Mouse (Mus musculus) thymus, postnatal 14 days (tissue): ENCODE measurements around the gene Aes.

Experiments
- DNase-seq: peaks from one replicate; pipeline ENCODE4 v3.0.0; 2021

Aes gene

GRCm38 (mm10) chr10:81569507-81570237 is 10.4 kb downstream of the Aes start:
- DNase-seq = no peak

- DNase-seq = no peak
These were observed 11.0 kb downstream of the Aes start for GRCm38 (mm10) chr10:81570238-81570800.

GRCm38 (mm10) chr10:81570831-81571500 is 11.7 kb downstream of the Aes start:
- peak; percentile 93 for DNase-seq

GRCm38 (mm10) chr10:81571501-81571876 is 12.2 kb downstream of the Aes start:
- DNase-seq = peak; percentile 98

- DNase-seq = no peak
These were observed 12.9 kb downstream of the Aes start for GRCm38 (mm10) chr10:81572133-81572671.

- no peak for DNase-seq
These were observed 13.7 kb downstream of the Aes start for GRCm38 (mm10) chr10:81572975-81573374.

GRCm38 (mm10) chr10:81574081-81575056 is 15.1 kb downstream of the Aes start, which contains the start of gene Tle2:
Gene Tle2, plus strand, starts transcription at chr10:81574561.
- no peak for DNase-seq

- DNase-seq = peak; percentile 63
These were observed 15.9 kb downstream of the Aes start for GRCm38 (mm10) chr10:81575208-81575631.

GRCm38 (mm10) chr10:81575695-81576094 is 16.4 kb downstream of the Aes start:
- peak; percentile 68 for DNase-seq

GRCm38 (mm10) chr10:81579967-81580366 is 20.7 kb downstream of the Aes start:
- DNase-seq = no peak

- DNase-seq = no peak
These were observed 21.3 kb downstream of the Aes start for GRCm38 (mm10) chr10:81580441-81581070.

- no peak for DNase-seq
These were observed 24.1 kb downstream of the Aes start for GRCm38 (mm10) chr10:81583347-81583746.

GRCm38 (mm10) chr10:81588739-81589138 is 29.5 kb downstream of the Aes start:
- DNase-seq = peak; percentile 2

- no peak for DNase-seq
These were observed 32.6 kb downstream of the Aes start for GRCm38 (mm10) chr10:81591846-81592245.

GRCm38 (mm10) chr10:81592631-81593030 is 33.3 kb downstream of the Aes start:
- DNase-seq = no peak

GRCm38 (mm10) chr10:81593223-81593622 is 33.9 kb downstream of the Aes start:
- no peak for DNase-seq

- no peak for DNase-seq
These were observed 34.6 kb downstream of the Aes start for GRCm38 (mm10) chr10:81593935-81594334.

GRCm38 (mm10) chr10:81595599-81595998 is 36.3 kb downstream of the Aes start:
- DNase-seq = no peak

- no peak for DNase-seq
These were observed 37.3 kb downstream of the Aes start for GRCm38 (mm10) chr10:81596611-81597010.

- peak; percentile 65 for DNase-seq
These were observed 38.1 kb downstream of the Aes start for GRCm38 (mm10) chr10:81597137-81597950.

- DNase-seq = no peak
These were observed 39.1 kb downstream of the Aes start for GRCm38 (mm10) chr10:81598342-81598741.
